Mouse (Mus musculus) frontal cortex, adult (tissue): ENCODE data around the gene Dvl3.
"Not testable (repeated sequence)": the region's sequence is repeated elsewhere in the genome, so short reads cannot be mapped to it uniquely, and the experiment has no call there.

ENCODE experiments used
- ATAC-seq: cut with Nextera tagmentation; 2 replicates; pipeline ENCODE4 v1.9.2; 2017; ENCODE audit warnings: mild to moderate bottlenecking, moderate library complexity, mixed read lengths; ENCODE audit not compliant: low TSS enrichment

Dvl3 gene

GRCm38 (mm10) chr16:20516726-20517201 is at the start of gene Dvl3:
Gene Dvl3 (plus strand): TSS chr16:20516982.
- ATAC-seq, result peak; percentile 95

DNA sequence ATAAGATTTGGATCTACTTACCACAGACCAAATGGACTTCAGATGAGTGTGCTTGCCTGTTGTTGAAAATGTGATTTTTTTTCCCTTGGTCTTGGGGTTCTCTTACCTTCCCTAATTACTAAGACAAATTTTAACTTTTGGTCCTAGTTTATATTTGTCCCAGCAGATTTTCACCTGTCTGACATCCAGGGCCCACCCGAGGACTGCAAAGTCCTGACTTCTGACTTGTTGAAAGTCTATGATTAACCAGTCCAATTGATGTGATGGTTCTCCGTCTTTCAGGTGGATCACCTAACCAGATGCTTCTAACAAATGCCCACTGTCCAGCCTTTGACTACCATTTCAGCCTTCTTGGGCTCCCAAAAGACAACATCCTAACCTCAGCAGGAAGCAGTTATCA is 45.8 kb upstream of the Dvl3 start:
- no peak for ATAC-seq

DNA sequence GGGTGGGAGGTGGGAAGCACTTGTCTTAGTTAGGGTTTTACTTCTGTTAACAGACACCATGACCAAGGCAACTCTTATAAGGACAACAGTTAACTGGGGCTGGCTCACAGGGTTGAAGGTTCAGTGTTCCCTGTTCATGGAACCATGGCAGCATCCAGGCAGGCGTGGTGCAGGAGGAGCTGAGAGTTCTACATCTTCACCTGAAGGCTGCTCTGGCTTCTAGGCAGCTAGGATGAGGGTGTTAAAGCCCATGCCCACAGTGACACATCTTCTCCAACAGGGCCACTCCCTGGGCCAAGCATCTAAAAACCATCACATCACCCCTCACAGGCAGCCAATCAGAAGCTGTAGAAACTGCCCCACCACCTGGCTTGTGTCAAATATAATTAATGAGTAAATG is 45.1 kb upstream of the Dvl3 start:
- ATAC-seq, result no peak

DNA sequence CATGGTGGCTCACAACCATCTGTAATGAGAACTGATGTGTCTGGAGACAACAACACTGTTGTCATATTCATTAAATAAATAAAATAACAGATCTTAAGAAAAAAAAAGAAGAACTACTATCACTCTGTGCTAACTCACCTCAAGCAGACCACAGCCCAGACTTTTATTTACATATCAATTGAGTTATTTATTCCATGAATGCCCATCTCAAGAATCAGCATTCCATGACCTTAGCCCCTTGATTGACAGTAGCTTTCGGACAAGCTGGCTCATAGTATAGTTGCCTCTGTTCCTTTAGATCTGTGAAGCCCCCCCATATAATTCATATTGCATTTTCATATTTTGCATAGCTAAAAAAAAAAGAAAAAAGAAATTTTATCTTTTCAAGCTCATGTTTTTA is 43.0 kb upstream of the Dvl3 start:
- no peak for ATAC-seq

GRCm38 (mm10) chr16:20474211-20474610 is 42.6 kb upstream of the Dvl3 start:
- no peak for ATAC-seq

DNA sequence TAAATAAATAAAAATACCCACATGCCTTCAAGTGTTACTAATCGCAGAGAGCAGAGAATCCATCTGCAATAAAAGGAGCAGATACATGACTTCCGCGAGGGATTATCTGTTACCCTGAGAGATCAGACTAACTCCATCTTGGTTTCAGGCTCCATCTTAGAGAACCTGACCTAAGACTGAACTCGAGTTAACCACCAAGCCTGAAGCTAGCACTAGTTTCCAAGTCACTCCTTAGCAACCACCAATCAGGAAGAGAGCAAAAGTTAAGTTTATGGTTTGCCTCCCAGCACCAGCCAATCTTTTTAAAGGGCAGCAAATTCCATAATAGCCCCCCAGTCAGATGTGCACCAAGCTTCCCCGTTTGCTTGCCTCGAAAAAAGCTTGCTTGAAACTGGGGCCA is 42.0 kb upstream of the Dvl3 start:
- ATAC-seq, result no peak

- no peak for ATAC-seq
Measured at GRCm38 (mm10) chr16:20475335-20475734, 41.4 kb upstream of the Dvl3 start.

- ATAC-seq, result no peak
Measured at GRCm38 (mm10) chr16:20476857-20477256, 39.9 kb upstream of the Dvl3 start.

DNA sequence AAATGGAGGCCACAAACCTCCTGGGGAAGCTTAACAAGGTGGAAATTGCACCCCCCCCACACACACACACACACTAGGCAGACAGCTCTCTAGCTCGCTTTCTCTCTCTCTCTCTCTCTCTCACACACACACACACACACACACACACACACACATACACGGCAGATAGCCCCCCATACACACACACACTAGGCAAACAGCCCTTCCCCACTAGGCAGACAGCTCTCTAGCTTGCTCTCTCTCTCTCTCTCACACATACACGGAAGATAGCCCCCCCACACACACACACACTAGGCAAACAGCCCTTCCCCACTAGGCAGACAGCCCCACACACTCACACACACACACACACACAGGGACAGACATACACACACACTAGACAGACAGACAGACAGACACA is 39.5 kb upstream of the Dvl3 start:
- ATAC-seq, result no peak

DNA sequence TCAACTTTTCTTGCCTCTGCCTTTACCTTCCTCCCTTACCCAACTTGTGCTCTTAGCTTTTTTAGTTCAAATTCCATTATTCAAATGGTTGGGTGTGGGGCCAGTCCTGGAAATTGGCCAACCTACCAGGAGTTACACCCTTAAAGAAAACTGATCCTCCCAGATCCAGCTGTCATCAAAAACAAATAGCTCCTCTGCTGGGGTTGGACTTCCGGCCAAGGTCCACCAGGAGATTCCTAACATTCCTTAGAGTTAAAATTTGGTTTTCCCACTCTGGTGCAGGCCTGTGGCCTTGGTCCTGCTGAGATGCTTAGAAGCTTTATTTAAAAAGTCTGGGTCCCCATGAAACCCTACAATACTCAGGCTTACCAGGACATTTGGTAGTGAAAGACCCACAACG is 38.3 kb upstream of the Dvl3 start:
- no peak for ATAC-seq

DNA sequence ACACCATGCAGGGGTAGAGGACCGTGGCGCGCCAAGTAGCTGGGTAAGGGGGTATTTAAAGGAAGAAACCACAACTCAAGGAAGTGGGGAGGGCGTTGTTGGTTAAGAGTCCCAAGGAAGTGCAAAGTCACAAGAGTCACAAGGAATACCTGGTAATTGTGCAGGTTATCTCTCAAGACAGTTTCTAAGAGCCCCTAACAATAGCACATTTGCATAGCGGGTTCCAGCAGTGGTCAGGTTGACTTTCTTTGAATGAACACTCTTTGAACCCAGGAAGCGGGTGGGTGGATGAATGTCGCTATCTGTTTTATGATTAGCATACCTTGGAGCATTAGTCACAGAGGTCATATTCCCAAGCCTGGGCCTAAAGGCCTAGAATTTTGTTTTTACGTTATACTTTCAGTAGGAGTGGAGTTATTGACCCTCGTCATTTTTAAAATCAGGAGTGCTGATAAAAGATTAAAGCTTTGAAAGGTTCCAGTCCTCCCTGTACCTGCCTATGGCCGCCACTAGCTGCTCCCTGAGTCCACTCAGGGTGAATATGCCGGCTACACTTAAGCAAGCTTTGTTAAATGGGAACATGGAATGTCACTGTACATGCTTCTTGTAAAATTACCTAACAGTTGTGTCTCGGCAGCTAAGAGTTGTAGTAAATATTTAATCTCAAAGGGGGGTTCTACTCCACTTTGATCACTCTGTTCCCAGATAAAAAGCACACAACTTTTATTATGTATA is 37.6 kb upstream of the Dvl3 start:
- not testable (repeated sequence) for ATAC-seq

DNA sequence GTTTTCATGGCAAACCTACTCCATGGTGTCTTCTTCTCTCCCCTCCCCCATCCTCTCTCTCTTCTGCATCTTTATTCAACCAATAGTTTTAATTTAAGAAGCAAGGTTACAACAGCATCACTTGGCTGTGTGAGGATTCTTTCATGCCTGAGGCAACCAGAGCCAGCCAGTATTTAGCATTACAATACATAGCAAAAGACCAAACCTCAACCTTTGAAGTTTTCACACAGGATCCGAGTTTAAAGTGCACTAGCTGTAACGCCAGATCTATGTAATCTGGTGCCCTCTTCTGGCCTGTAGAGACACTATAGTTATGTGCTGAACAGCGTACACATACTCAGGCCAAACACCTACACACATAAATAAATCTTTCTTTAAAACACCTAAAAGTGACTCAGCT is 36.7 kb upstream of the Dvl3 start:
- ATAC-seq, result peak; percentile 70; the same call in 1 of the 2 replicates

- ATAC-seq, result no peak
Measured at GRCm38 (mm10) chr16:20481746-20482145, 35.0 kb upstream of the Dvl3 start.

GRCm38 (mm10) chr16:20483716-20484115 is 33.1 kb upstream of the Dvl3 start:
- ATAC-seq, result not testable (repeated sequence)

GRCm38 (mm10) chr16:20485061-20485460 is 31.7 kb upstream of the Dvl3 start:
- ATAC-seq, result no peak

DNA sequence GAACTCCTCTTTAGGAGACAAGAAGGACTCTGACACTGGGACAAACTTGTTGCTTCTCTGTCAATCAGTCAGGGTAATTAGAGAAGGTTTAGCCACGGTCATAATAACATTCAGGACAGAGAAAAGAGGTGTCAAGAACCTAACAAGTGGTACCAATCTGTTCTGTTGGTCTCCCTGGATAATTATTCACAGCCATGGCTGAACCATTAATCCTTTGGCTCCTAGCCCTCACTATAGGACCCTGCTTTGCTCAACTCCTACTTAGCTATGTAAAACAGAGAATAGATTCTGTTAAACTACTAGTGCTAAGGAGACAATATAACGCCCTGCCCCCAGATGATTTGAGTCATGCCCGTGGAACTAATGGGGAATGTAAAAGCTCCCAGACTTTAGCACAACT is 30.7 kb upstream of the Dvl3 start:
- no peak for ATAC-seq

- no peak for ATAC-seq
Measured at GRCm38 (mm10) chr16:20488151-20488550, 28.6 kb upstream of the Dvl3 start.

GRCm38 (mm10) chr16:20488751-20489150 is 28.0 kb upstream of the Dvl3 start:
- not testable (repeated sequence) for ATAC-seq

GRCm38 (mm10) chr16:20489233-20489632 is 27.5 kb upstream of the Dvl3 start:
- peak; percentile 90 for ATAC-seq

DNA sequence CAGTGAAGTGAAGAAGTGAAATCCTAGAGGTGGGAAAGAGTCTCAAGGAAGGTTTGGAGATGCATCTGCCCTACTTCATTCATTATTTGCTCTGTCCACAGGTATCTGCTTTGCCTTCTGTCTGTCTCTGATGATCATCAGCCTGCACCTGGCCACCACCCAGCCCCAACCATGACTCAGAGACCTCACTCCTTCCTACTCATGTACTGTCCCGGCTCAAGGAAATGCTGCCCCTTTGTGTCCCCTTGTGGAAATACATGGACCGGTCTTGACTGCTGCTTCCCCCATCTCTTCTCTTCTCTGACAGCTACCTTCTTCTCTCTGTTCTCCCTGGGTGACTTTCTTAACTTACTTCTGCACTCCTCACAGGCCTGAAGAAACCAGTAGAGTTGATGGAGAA is 26.2 kb upstream of the Dvl3 start:
- ATAC-seq, result no peak

GRCm38 (mm10) chr16:20491301-20491700 is 25.5 kb upstream of the Dvl3 start:
- ATAC-seq, result no peak

DNA sequence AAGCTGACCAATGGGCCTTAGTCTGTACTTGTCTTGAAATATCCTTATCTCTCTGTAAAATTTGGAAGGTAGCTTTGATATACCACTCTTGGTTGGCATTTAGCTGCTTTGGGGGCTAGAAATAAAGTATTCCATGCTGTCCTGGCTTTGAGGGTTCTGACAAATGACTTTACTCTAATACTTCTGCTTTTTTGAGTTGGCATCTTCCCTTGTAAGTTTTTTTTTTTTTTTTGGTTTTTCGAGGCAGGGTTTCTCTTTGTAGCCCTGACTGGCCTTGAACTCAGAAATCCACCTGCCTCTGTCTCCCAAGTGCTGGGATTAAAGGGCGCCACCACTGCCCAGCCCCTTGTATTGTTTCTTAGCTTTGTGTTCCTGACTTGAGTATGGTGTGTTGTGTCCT is 23.3 kb upstream of the Dvl3 start:
- no peak for ATAC-seq

GRCm38 (mm10) chr16:20496671-20497600 is 19.8 kb upstream of the Dvl3 start:
- ATAC-seq, result peak; percentile 69
